Mouse (Mus musculus): ENCODE data around the gene Pm20d1. TPM values are rescaled to one million over a fixed set of nuclear protein-coding genes. Genes with fewer than 3 reads are reported as not detected.
"Not testable (repeated sequence)": the region's sequence is repeated elsewhere in the genome, so short reads cannot be mapped to it uniquely, and the experiment has no call there.

Gene Pm20d1
- total RNA-seq, 2 experiments from 2014 or later = 11.0 to 11.5 TPM

DNA sequence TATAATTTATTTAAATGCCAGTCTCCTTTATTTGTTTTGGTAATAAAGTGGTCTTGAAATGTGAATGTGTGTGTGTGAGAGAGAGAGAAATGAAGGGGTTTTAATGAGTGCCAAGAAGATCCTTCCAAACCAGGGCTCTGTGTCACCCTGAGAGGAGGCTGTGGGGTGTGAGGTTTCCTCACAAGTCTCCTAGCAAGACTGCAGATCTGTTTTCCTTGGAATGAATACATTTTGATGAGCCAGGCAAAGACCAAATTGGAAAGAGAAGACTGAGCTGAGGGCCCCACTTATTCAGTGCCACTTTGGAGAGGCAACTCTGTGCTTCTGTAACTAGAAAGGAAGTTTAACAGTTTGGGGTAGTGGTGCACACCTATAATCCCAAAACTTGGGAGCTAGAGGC, 25.7 kb upstream of the Pm20d1 start:
- DNase-seq (ENCODE audit: low spot score in 2 of 2) = no peak

- no peak for DNase-seq (ENCODE audit: low spot score in 2 of 2)
Observed at GRCm38 (mm10) chr1:131794591-131794990, 2.6 kb upstream of the Pm20d1 start.

DNA sequence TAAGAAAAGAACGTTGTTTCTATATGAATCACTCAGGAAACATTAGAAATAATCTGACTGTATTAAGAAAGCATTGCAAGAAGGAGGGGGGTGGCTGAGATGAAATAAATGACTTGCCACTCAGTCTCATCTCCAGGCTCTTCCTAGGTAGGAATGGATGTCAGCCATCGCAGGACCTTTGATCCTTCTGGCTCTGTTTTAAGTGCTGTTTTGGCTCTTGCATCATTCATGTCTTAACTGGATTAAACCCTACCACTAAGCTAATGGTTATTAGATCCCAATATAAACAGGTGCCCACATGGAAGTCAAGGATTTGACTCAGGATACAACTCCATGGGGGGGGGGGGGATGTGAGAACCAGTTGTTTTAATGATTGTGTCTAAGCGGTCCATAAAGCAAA, 2.0 kb upstream of the Pm20d1 start:
- no peak for DNase-seq (ENCODE audit: low spot score in 2 of 2)

DNA sequence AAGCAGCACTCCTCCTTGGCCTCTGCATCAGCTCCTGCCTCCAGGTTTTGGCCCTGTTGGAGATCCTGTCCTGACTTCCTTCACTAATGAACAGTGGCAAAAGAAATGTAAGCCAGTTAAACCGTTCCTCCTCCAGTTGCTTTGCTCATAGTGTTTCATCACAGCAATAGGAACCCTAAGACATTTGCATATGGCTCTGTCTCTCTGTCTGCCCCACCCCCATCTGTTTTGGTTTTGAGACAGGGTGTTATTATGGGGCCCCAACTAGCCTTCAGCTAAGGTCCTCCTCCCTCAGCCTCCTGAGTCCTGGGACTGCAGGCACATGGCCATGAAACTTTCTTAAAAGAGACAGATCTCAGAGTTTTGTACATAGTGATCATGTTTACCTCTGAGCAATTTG, 2.8 kb downstream of the Pm20d1 start:
- no peak for DNase-seq (ENCODE audit: low spot score in 2 of 2)

DNA sequence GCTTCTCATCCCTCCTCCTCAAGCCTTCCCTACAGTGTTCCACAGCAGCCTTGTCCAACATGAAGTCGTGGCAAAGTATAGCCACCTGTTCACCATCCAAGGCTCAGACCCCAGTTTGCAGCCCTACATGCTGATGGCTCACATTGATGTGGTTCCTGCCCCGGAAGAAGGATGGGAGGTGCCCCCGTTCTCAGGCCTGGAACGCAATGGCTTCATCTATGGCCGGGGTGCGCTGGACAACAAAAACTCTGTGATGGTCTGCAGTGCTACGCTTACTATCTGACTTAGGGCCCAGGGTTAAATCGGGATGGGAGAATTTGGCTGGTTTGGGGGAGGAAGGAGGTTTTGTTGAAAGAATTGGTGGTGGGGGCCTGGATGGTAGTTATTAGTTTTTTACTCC, 3.9 kb downstream of the Pm20d1 start:
- DNase-seq (ENCODE audit: low spot score in 2 of 2) = no peak

GRCm38 (mm10) chr1:131802652-131803051, 5.5 kb downstream of the Pm20d1 start:
- DNase-seq (ENCODE audit: low spot score in 2 of 2) = no peak

GRCm38 (mm10) chr1:131804166-131804565, 7.0 kb downstream of the Pm20d1 start:
- no peak for DNase-seq (ENCODE audit: low spot score in 2 of 2)

DNA sequence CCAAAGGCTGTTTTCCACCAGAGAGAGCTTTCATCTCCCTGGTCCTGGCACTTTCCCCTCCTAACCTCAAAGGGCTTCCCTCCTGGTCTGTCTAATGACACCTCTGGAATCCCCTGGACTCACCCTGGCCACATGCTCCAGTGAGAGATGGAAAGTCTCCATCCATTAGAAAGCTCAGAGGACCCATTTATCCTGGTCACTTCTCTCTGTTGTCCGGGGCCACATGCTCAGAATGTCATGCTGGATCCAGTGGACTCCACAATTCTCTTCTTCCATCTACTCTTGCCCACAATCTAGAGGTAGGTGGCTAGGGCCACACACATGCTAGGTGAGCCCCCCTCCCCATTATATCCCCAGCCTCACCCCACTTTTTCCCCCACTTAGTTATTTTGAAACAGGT, 11.8 kb downstream of the Pm20d1 start:
- DNase-seq (ENCODE audit: low spot score in 2 of 2) = no peak

DNA sequence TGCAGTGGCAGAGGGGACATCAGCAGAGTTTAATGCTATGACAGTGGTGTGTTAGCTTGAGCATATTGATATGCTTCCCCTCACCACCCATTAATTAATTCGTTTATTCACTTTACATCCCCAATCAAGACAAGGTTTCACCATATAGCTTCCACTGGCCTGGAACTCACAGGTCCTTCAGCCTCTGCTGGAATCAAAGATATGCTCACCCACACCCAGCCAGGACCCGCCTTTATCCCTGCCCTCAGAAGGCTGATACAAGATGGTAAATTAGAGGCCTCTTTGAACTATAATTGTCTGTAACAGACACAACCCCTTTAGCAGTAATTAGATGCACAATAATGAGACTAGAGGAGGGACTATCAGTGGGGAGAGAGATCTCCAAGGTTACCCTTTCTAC, 12.5 kb downstream of the Pm20d1 start:
- DNase-seq (ENCODE audit: low spot score in 2 of 2) = no peak

- DNase-seq (ENCODE audit: low spot score in 2 of 2) = no peak
Observed at GRCm38 (mm10) chr1:131811393-131811792, 14.2 kb downstream of the Pm20d1 start.

GRCm38 (mm10) chr1:131812006-131812405, 14.8 kb downstream of the Pm20d1 start:
- no peak for DNase-seq (ENCODE audit: low spot score in 2 of 2)

- DNase-seq (ENCODE audit: low spot score in 2 of 2) = no peak
Observed at GRCm38 (mm10) chr1:131812631-131813295, 15.6 kb downstream of the Pm20d1 start.

DNA sequence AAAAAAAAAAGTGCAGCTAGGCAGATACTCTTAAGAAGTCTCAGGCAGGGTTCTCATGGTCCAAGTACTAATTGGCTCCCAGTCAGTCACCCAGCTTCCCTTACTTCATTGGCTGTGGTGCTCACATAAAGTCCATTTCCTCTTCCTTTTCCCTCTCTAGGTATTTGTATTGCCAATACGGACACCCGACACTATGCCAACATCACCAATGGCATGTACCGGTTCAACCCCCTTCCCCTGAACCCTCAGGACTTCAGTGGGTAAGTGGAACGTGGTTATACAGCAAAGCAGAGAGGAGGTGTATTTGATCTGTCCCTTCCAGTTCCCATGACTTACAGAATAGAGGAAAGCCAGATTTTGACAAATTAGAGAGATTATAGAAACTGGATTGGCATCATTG, 16.6 kb downstream of the Pm20d1 start:
- no peak for DNase-seq (ENCODE audit: low spot score in 2 of 2)

GRCm38 (mm10) chr1:131814191-131814590, 17.0 kb downstream of the Pm20d1 start:
- DNase-seq (ENCODE audit: low spot score in 2 of 2) = no peak

- no peak for DNase-seq (ENCODE audit: low spot score in 2 of 2)
Observed at GRCm38 (mm10) chr1:131816886-131817285, 19.7 kb downstream of the Pm20d1 start.

- DNase-seq (ENCODE audit: low spot score in 2 of 2) = not testable (repeated sequence)
Observed at GRCm38 (mm10) chr1:131820353-131820752, 23.2 kb downstream of the Pm20d1 start.

GRCm38 (mm10) chr1:131820887-131821328, 23.7 kb downstream of the Pm20d1 start:
- DNase-seq (ENCODE audit: low spot score in 2 of 2) = no peak

DNA sequence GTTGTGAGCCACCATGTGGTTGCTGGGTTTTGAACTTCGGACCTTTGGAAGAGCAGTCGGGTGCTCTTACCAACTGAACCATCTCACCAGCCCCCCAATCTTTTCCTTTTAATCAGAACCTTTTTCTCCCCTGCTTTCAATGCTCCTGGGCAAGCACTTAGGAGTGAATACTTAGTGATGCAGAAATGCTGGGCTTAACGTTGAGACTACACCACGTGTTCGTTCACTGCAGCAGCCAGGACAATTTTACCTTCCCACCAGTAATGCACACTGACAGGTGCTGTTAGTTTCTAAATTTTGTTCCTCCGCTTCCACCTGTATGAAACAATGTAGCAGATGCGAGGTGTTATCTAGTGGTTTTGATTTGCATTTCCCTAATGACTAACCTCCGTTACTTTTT, 25.1 kb downstream of the Pm20d1 start:
- no peak for DNase-seq (ENCODE audit: low spot score in 2 of 2)

DNA sequence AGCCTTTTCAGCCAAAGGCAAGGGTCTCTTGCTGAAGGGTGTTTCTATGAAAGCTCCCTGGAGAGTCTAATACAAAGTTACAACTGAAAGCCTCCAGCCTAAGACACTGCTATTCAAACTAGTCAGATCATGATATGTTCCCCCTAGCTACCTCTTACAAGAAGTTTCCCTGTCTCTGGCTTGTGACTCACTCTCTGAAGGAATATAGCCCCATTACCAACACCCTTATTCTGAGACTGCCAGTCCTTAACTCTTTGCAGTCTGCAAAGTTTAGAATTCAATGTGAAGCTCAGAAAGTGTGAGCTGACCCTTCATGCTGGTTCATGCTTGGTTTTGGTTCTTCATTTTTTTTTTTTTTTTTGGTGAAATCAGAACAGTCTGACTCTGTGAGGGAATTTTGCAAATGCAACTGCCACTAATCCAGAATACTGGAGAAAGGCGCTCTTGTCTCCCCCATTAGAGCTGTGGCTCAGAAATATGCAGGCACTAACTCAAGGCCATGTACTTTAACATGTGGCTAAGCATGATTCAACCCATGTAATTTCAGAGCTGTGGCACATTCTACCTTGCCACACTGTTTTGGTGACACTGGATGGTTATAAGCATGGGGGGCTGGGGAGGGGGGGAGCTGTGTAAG, 25.8 kb downstream of the Pm20d1 start:
- DNase-seq (ENCODE audit: low spot score in 2 of 2) = no peak

- DNase-seq (ENCODE audit: low spot score in 2 of 2) = no peak
Observed at GRCm38 (mm10) chr1:131823563-131823962, 26.4 kb downstream of the Pm20d1 start.

DNA sequence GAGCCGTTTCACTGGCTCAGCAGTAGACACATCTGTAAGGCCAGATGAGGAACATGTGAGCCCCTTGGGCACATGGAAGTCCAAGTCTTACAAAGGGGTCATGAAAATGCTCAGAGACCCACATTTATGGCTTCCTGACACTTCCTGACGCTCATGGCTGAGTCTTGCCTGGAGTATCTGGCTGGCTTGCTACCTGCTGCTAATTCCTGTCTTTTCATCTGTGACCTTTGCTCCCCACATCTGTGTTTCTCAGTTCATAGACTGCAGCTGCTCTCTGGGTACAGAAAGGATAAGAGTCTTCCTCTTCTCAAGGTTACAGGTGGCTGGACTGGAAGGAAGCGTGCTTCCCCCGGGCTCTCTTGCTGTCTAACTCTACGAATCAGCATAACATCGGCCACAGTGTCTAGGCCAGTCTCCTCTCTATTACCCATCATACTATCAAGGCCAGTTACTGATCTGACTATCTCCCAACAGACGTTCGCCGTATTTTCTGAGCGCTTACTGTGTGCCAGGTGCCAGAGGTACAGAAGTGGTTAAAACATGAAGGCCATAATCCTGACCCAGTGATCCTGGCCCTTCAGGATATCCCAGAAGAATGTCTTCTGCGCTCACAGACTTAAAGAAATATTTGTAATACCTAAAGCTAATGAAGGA, 27.5 kb downstream of the Pm20d1 start:
- DNase-seq (ENCODE audit: low spot score in 2 of 2) = no peak

GRCm38 (mm10) chr1:131827207-131827786, 30.1 kb downstream of the Pm20d1 start, which contains the start of gene Slc41a1:
TSS of gene Slc41a1 (plus strand) at chr1:131827493.
- DNase-seq (ENCODE audit: low spot score in 2 of 2) = no peak
